Mouse (Mus musculus): ENCODE measurements around the gene Foxa2.

Foxa2 gene

GRCm38 (mm10) chr2:148004554-148005521 is 41.9 kb downstream of the Foxa2 start:
- no peak for DNase-seq (ENCODE audit: low spot score)

GRCm38 (mm10) chr2:148003511-148003910 is 43.3 kb downstream of the Foxa2 start:
- peak; percentile 60 for DNase-seq (ENCODE audit: low spot score)

GRCm38 (mm10) chr2:147998206-147998966 is 48.4 kb downstream of the Foxa2 start:
- no peak for DNase-seq (ENCODE audit: low spot score)

GRCm38 (mm10) chr2:147996781-147997180 is 50.0 kb downstream of the Foxa2 start:
- no peak for DNase-seq (ENCODE audit: low spot score)

GRCm38 (mm10) chr2:147993821-147994220 is 52.9 kb downstream of the Foxa2 start:
- no peak for DNase-seq (ENCODE audit: low spot score)

GRCm38 (mm10) chr2:147992935-147993679 is 53.7 kb downstream of the Foxa2 start:
- DNase-seq (ENCODE audit: low spot score): no peak

Data from ovary, adult 18-20 months (tissue).